Mouse (Mus musculus): ENCODE data around the gene Tssk6. TPM values are rescaled to one million over a fixed set of nuclear protein-coding genes. Genes with fewer than 3 reads are reported as not detected.
"Not testable (repeated sequence)": the region's sequence is repeated elsewhere in the genome, so short reads cannot be mapped to it uniquely, and the experiment has no call there.

Gene Tssk6
- total RNA-seq, 2 experiments from 2014 or later: 0.26 TPM; not detected in 1

DNA sequence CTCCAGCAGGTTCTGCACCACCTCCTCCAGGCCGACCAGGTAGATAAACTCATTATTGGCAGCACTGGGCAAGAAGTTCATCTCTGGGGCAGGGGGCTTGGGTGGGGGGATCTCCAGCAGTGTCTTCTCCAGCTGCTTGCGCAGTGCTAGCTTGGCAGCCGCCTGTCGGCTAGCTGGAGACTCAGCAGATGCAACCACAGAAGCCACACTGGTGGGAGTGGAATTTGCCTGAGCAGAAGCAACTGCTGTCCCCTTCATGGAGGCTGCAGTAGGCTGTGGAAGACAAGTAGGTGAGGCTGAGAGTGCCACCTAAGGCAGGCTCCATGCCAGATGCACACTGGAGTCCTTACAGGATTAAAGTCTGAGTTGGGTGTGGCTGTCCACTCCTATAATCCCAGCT lies 12.5 kb downstream of the Tssk6 start:
- no peak for ATAC-seq (ENCODE audit: poor library complexity, severe bottlenecking)

DNA sequence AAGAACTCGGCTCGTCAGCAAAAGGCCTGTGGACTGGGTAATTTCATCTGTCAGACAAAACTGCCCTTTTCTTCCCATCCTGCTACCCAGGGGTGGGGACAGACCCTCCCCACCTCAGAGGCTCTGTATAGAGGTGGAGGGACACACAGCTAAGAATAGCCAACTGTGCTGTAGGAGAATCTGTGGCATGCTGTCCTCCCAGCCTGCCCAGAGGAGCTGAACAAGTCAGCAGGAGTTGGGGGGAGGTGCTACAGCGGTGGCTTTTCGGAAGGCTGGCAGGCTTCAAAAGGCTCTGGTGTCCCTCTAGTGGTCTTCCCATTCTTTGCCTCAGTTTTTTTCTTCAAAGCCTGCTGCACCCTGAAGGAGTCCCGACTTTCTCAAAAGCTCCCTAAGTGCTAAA lies 13.8 kb downstream of the Tssk6 start:
- no peak for ATAC-seq (ENCODE audit: poor library complexity, severe bottlenecking)

DNA sequence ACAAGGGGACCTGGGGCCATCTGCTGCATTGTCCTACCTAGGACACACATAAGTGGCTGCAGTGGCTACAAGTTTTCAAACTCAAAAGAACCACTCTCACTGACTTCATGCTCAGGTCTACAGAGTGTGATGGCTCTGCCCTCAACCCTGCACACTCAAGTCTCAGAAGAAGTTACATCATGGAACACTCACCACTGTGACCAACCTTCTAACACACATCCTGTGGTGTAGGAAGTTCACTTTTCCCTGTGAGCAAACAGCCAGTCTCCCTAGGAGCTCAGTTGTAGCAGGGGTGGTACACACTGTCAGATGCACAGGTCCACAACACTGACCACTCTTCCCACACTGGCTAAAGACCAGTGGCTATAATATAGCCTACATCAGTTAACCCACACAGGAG lies 16.5 kb downstream of the Tssk6 start:
- 0 out of 2 replicates have a peak, but pooled peaks have one; percentile 3 for ATAC-seq (ENCODE audit: poor library complexity, severe bottlenecking)

- peak; percentile 77 for ATAC-seq (ENCODE audit: poor library complexity, severe bottlenecking)
These were observed 17.0 kb downstream of the Tssk6 start for GRCm38 (mm10) chr8:69919010-69919409.

DNA sequence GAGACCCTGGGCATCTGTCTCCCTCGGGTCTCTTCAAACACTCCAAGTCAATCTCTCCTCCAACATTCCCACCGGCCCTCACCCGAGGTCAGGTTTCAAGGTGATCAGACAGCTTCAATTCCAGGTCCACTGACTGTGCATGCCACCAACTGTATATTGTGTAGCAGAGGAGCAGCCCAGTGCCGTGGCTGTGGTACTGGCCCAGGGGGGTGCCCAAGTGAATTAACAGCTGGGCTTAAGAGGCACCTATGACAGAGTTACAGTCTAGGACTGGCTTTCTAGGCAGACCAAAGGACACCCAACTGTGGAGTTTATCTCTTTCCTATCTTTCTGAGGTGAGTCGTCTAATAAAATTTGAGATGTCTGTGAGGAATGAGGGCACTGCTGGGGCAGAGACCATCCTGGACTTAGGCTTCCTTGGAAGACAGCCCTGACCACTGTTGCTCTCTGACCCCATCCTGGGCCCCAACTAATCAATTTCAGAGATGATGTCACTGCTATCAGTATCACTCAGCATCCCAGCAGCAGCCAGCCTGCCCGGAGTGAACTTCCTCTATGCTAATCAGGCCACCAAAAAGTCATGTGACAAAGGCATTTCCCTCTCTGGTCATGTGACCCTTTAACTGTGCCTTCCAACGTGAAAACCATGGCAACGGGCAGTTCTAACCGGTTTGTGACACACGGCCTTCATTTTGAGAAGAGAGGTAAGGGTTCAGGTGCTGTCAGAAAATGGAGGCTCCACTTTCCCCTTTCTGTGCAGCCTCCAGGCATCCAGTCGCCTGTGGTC lies 18.1 kb downstream of the Tssk6 start:
- ATAC-seq (ENCODE audit: poor library complexity, severe bottlenecking): peak; percentile 80

- ATAC-seq (ENCODE audit: poor library complexity, severe bottlenecking): no peak
These were observed 19.2 kb downstream of the Tssk6 start for GRCm38 (mm10) chr8:69921141-69921540.

DNA sequence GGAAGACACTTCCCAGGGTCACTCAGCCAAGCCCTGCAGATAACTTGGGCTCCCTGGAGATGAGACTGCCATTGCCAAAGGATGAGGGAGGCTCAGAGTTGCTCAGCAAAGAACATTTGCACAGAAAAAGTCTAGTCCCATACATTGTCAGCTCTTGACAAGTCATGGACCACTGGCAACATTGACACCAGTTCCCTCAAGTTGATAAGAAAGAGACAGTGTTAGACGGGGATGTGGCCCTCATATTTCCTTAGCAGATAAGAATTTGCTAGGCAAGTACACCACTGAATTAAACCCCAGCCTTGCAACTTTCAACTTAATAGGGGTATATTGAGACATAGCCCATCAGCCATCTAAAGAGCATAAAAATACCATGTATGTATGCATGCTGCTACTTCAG lies 22.0 kb downstream of the Tssk6 start:
- ATAC-seq (ENCODE audit: poor library complexity, severe bottlenecking): no peak

DNA sequence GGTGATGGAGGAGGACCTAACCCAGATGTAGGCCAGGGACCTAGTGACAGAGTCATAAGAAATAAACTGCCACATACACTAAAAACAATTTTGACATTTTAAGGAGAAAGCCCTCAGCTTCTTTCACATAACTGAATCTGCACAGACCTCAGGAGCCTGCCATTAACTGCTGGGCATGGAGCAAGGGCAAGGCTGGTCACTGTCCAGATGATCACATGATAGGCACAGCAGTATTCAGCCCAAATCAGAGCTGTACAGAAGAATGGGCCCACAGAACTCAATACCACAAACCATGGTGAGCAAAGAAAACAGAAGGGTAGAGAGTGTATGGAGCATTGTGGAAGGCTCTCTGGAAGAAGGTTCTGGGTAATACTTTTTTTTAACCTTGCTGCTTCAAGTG lies 24.9 kb downstream of the Tssk6 start:
- no peak for ATAC-seq (ENCODE audit: poor library complexity, severe bottlenecking)

DNA sequence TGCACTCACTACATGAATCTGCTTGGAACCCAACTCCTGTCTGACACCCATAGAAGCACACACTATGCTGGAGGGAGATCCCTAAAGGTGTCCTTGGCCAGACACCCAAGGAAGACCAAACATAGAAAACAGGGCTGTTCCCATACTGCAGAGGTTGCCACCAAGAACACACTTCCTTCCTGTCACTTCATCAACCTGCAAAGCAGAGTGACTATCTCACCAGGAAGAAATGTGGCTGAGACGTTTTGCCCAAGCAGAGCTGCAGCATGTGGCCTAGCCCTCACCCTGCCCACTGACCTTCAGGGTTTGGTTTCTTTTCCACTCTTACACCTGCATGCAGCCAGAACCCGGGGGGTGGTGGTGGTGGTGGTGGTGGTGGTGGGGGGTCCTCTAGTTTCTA lies 31.8 kb downstream of the Tssk6 start:
- ATAC-seq (ENCODE audit: poor library complexity, severe bottlenecking): peak; percentile 26; the same call in 1 of the 2 replicates

DNA sequence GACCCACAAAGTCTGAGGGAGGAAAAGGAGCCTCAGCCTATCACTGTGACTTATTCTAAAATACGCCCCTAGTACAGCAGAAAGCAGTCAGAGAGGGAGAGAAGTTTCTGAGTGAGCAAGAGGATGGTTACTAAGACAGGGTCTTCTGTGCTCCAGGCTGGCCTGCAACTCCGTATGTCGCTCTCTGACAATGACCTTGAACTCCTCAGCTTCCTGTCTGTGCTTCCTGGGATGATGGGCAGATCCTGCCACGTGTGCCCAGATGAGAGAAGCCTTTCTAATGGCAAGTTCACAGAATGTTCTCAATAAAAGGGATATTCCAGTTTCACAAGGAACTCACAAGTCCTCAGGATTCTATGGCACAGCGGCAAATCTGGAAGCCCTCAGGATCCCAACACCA lies 32.6 kb downstream of the Tssk6 start:
- no peak for ATAC-seq (ENCODE audit: poor library complexity, severe bottlenecking)

- no peak for ATAC-seq (ENCODE audit: poor library complexity, severe bottlenecking)
These were observed 33.4 kb downstream of the Tssk6 start for GRCm38 (mm10) chr8:69935431-69935830.

- ATAC-seq (ENCODE audit: poor library complexity, severe bottlenecking): no peak
These were observed 34.2 kb downstream of the Tssk6 start for GRCm38 (mm10) chr8:69936050-69936794.

DNA sequence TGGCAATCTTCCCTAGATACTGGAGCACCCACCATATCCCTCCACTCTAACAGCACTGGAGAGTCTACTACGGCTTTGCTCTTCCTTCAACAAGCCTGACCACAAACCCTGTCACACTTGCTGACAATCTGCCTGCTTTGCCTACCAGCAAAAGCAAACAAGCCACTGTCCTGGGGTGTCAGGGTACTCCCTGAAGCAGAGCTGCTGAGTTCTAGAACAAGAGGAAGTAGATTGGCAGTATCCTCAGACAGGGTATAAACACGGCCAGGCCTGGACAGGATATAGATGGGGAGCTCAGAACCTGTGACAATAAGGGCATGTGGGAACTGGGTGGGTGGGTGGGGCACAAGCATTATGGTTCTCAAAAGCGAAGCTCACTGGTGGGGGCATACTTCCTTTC lies 35.5 kb downstream of the Tssk6 start:
- ATAC-seq (ENCODE audit: poor library complexity, severe bottlenecking): peak; percentile 39

DNA sequence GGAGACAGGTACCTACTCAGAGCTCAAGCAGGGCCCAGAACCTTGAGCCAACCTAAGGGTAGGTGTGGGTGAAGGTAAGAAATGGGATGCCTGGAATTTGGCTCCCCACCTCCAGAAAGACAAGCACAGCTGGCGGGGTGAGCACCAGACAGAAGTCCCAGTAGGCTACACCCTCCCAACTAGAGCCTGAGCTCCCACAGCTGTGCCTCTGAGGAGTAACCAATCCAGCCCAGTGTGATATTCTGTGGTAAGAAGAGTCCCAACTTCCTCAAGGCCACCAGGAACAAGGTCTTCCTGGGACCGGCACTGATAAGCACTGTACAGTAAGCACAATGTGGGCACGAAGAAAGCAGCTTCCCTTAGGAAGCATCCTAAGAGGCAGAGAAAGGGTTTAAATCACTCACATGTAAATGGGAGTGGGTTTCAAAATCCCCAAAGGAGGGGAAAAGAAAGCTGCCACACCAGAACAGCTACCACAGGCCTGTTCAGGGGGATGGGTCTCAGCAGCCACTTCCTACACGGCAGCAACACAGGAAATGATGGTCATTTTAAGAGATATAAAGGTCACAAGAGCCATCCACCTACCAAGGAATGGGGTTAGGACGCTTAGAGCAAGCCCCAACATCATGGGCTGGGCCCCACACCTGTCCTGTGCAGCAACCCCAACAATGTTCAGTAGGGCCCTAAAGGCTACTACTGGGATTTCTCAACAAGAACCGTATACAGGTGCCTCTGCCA lies 36.4 kb downstream of the Tssk6 start:
- peak; percentile 51 for ATAC-seq (ENCODE audit: poor library complexity, severe bottlenecking)

GRCm38 (mm10) chr8:69939633-69940032 lies 37.6 kb downstream of the Tssk6 start:
- no peak for ATAC-seq (ENCODE audit: poor library complexity, severe bottlenecking)

GRCm38 (mm10) chr8:69940386-69940785 lies 38.4 kb downstream of the Tssk6 start:
- no peak for ATAC-seq (ENCODE audit: poor library complexity, severe bottlenecking)

GRCm38 (mm10) chr8:69942495-69942894 lies 40.5 kb downstream of the Tssk6 start:
- ATAC-seq (ENCODE audit: poor library complexity, severe bottlenecking): not testable (repeated sequence)

GRCm38 (mm10) chr8:69950300-69950699 lies 48.3 kb downstream of the Tssk6 start:
- no peak for ATAC-seq (ENCODE audit: poor library complexity, severe bottlenecking)
